Mouse (Mus musculus) lung, embryonic 16.5 days (tissue): ENCODE measurements around the gene Esf1. TPM values are rescaled to one million over a fixed set of nuclear protein-coding genes. Genes with fewer than 3 reads are reported as not detected.
"Not testable (repeated sequence)": the region's sequence is repeated elsewhere in the genome, so short reads cannot be mapped to it uniquely, and the experiment has no call there.

ENCODE experiments used
- ATAC-seq: fragments of 200-750 bp; cut with Nextera tagmentation; 2 replicates; pipeline ENCODE4 v1.8.0; 2017; ENCODE audit warnings: low read depth, mild to moderate bottlenecking, moderate library complexity
- H3K27ac ChIP-seq: fragments of 300-500 bp; sonication (generic); 2 replicates; pipeline ENCODE4 v1.5.1; 2014; ENCODE audit warnings: mild to moderate bottlenecking, control low read depth, low read length
- H3K27me3 ChIP-seq: fragments of 300-500 bp; sonication (generic); 2 replicates; pipeline ENCODE4 v1.6.1; 2014; ENCODE audit warnings: low read depth, low read length, mixed read lengths; ENCODE audit not compliant: control insufficient read depth, insufficient read depth
- H3K36me3 ChIP-seq: fragments of 300-500 bp; sonication (generic); 2 replicates; pipeline ENCODE4 v1.6.1; 2014; ENCODE audit warnings: low read length; ENCODE audit not compliant: control insufficient read depth, insufficient read depth
- H3K4me1 ChIP-seq: fragments of 300-500 bp; sonication (generic); replicated peaks from 2 replicates; pipeline ENCODE4 v1.6.1; 2014; ENCODE audit warnings: low read length, mixed read lengths; ENCODE audit not compliant: control insufficient read depth, insufficient read depth
- H3K4me2 ChIP-seq: fragments of 300-500 bp; sonication (generic); 2 replicates; pipeline ENCODE4 v1.6.1; 2014; ENCODE audit warnings: low read depth, low read length, control low read depth
- H3K4me3 ChIP-seq: fragments of 300-500 bp; sonication (generic); 2 replicates; pipeline ENCODE4 v1.5.1; 2014; ENCODE audit warnings: mild to moderate bottlenecking, low read length, control low read depth
- H3K9ac ChIP-seq: fragments of 300-500 bp; sonication (generic); 2 replicates; pipeline ENCODE4 v1.6.1; 2014; ENCODE audit warnings: low read length, control low read depth
- H3K9me3 ChIP-seq: fragments of 300-500 bp; sonication (generic); 2 replicates; pipeline ENCODE4 v1.6.1; 2016; ENCODE audit warnings: low read length; ENCODE audit not compliant: control insufficient read depth
- WGBS: fragments of 180-500 bp; shearing (Covaris S2); extraction: QIAGEN DNeasy Blood & Tissue Kit; methylation state at CpG from one replicate; pipeline ENCODE4 v1.1.7; 2014; 5-methylcytosine and 5-hydroxymethylcytosine counted together
- polyA plus RNA-seq: library from polyadenylated mRNA; unstranded; fragments of >200 nt; fragmentation: Nextera tagmentation; extraction: Ambion mirVana; gene quantifications from 2 replicates; pipeline ENCODE4 v1.2.1, GENCODE M21; 2015

The Esf1 gene
- polyA plus RNA-seq, 1 experiment from 2014 or later, result 24.1 TPM

DNA sequence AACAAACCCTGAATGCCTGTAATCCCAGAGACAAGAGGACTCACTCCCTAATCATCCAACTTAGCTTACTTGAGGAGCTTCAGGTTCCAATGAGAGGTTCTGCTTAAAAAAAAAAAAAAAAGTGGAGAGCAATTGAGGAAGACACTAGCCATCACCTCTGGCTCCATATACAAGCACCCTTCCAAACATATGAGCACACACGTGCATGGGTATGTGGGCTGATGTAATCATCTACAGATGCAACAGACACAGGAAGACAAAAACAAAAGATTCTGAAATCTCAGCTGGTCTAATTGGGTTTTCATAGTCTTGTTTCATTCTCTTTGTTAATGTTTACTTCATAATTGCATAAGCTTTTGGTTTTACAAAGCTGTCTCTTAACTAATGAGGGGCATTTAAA is 1.3 kb downstream of the Esf1 start:
- ATAC-seq, result no peak
- 62% methylated on average over 1 of the region's 1 CpGs for WGBS
- H3K4me2 ChIP-seq, result 0 out of 2 replicates have a peak overlapping the region, but pooled peaks have one; percentile 14

DNA sequence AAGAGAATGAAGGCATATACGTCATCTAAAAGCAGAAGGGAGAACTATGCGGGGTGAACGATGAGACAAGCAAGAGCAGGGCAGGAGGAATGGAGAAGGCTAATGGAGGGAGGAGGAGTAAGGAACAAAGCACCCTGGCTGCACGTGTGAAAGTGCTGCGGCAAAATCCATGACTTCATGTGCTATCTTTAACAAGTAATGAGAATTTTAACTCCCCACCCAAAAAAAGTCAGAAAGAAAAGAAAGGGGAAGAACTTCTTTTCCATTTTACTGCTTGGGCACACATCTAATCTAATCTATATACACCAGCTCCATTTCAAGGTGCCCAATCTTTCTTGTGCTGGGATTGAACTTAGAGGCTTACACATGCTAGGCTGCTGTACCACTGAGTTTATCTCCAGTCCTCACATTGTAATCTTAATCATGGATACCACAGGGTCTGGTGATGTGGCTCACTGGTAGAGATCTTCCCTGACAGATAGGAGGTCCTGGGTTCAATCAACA is 7.0 kb downstream of the Esf1 start:
- ATAC-seq, result no peak
- Histone ChIP-seq H3K4me3 (no peak overlapping the region), H3K27ac (no peak overlapping the region), H3K4me2 (no peak overlapping the region), H3K36me3 (peaks cover 15% of the 10 kb centered on the region), H3K27me3 (no peaks in the 10 kb centered on the region), H3K9me3 (no peaks in the 10 kb centered on the region), H3K9ac (no peak overlapping the region), H3K4me1 (no peaks in the 10 kb centered on the region)
- WGBS, result 94% methylated on average over 5 of the region's 5 CpGs

More for the DNA sequence above, 1.3 kb downstream of the Esf1 start:
- H3K27me3 ChIP-seq, result no peaks in the 10 kb centered on the region
- H3K4me1 ChIP-seq, result peaks cover 13% of the 10 kb centered on the region
- H3K36me3 ChIP-seq, result peaks cover 8% of the 10 kb centered on the region
- no peak overlapping the region for H3K27ac ChIP-seq
- no peak overlapping the region for H3K4me3 ChIP-seq
- no peak overlapping the region for H3K9ac ChIP-seq
- no peaks in the 10 kb centered on the region for H3K9me3 ChIP-seq

DNA sequence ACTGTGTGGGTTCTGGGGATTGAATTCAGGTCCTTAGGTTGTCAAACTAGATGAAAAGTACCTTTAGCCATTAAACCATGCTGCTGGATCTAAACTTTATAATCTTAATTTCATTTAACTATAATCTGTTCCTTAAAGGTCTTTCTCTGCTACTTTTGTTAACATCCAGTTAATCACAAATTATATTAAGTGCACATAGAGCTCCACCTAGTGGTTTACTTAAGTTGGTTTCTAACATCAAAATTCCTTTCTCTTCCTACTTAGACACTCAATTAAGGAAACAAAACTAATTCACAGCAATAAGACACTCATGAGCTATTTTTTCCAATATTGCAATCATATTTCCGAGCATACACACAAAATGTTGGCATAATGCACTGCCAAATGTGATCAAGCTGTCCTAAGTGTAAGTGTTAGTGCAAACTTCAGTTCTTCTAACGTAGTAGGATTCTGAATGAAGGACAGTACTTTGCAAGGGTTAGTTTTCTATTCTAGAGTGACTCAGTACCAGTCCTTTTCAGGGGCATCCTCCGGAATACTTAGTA is 11.1 kb downstream of the Esf1 start:
- WGBS, result 76% methylated on average over 3 of the region's 3 CpGs
- Histone ChIP-seq H3K9ac (no peak overlapping the region), H3K27me3 (no peaks in the 10 kb centered on the region), H3K4me1 (no peaks in the 10 kb centered on the region), H3K36me3 (peaks cover 19% of the 10 kb centered on the region), H3K4me3 (no peak overlapping the region), H3K4me2 (no peak overlapping the region), H3K9me3 (no peaks in the 10 kb centered on the region), H3K27ac (no peak overlapping the region)
- no peak for ATAC-seq

DNA sequence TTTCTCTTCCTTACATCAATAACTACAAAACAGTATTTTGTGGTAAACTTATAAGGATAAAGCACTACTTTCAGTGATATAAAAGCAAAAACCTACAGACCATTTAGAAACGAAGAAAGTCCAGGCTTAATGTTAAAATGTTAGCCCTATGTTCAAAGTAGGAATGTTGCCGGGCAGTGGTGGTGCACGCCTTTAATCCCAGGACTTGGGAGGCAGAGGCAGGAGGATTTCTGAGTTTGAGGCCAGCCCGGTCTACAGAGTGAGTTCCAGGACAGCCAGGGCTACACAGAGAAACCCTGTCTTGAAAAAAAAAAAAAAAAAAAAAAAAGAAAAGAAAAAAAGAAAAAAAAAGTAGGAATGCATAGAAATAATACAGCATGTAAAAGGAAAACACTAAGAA is 18.6 kb downstream of the Esf1 start, which contains the start of gene Gm17374:
Gene Gm17374, plus strand, starts transcription at position 301 of the 400 bp plus-strand sequence.
- not testable (repeated sequence) for H3K4me1 ChIP-seq, ATAC-seq, H3K27ac ChIP-seq, H3K9me3 ChIP-seq, H3K27me3 ChIP-seq, H3K4me2 ChIP-seq, H3K9ac ChIP-seq, H3K4me3 ChIP-seq
- peaks cover 13% of the 10 kb centered on the region for H3K36me3 ChIP-seq
- WGBS, result 89% methylated on average over 4 of the region's 4 CpGs

DNA sequence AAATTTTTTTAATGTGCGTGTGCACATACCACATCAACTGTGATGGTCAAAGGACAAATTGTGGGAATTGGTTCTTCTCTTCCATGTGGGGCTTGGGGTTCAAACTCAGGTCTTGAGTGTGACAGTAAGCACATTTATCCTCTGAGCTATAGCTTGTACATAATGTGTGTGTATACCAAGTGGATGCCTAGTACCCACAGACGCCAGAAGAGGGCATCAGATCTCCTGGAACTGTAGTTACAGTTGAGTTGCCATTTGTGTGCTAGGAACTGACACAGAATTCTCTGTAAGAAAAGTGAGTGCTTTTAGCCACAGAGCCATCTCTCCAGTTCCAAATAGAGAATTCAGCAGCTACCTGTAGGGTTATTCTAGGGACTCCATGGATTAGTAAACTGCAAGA is 44.8 kb downstream of the Esf1 start:
- no peak overlapping the region for H3K4me2 ChIP-seq

DNA sequence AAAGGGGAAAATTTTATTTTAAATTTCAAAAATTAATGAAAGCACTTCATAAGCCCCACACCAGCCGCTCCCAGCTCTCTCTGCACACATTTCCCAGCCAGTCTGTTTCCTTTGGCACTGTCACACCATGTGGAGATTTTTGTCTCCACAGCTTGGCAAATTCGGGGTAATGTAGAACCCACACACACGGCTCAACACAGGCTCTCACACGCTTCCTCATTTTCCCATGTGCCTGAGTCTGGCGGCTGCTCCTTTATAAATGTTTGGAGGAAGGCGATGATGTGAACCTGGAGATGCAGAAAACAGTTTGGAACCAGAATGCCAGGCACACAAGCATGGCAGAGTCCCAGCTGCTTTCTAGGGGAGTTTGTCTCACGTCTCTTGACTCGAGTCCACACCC is 56.5 kb downstream of the Esf1 start:
- Histone ChIP-seq H3K4me1 (no peaks in the 10 kb centered on the region), H3K9me3 (no peaks in the 10 kb centered on the region), H3K27me3 (no peaks in the 10 kb centered on the region), H3K4me3 (no peak overlapping the region), H3K36me3 (no peaks in the 10 kb centered on the region), H3K27ac (no peak overlapping the region), H3K9ac (no peak overlapping the region), H3K4me2 (no peak overlapping the region)
- WGBS, result 77% methylated on average over 8 of the region's 8 CpGs
- no peak for ATAC-seq

More for the DNA sequence above, 44.8 kb downstream of the Esf1 start:
- no peaks in the 10 kb centered on the region for H3K9me3 ChIP-seq
- WGBS, result 86% methylated on average over 2 of the region's 2 CpGs
- H3K4me1 ChIP-seq, result no peaks in the 10 kb centered on the region
- H3K4me3 ChIP-seq, result no peak overlapping the region
- no peaks in the 10 kb centered on the region for H3K27me3 ChIP-seq
- no peak for ATAC-seq
- H3K9ac ChIP-seq, result no peak overlapping the region
- peaks cover 38% of the 10 kb centered on the region for H3K36me3 ChIP-seq
- no peak overlapping the region for H3K27ac ChIP-seq

DNA sequence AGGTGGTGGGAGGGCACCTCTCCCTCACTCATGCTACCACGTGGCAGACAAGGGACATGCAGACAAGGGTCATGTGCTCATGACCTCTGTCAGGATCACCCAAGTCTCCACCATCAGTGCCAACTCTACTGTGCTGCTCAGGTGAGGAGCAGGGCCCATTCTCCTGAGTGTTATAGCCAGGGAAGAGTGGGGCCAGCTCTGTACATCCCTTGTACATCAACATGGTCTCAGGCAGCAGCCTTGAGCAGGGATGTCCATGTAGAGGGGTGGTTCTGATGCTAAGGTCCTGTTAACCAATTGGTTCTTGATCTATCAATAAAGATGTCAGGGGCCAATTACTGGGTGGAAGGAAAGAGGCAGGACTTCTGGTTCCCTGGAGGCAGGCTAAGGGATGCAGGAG is 61.4 kb downstream of the Esf1 start:
- no peak overlapping the region for H3K27ac ChIP-seq
- ATAC-seq, result no peak
- H3K9ac ChIP-seq, result no peak overlapping the region
- no peaks in the 10 kb centered on the region for H3K9me3 ChIP-seq
- H3K4me3 ChIP-seq, result no peak overlapping the region
- H3K4me1 ChIP-seq, result no peaks in the 10 kb centered on the region
- H3K4me2 ChIP-seq, result no peak overlapping the region
- no peaks in the 10 kb centered on the region for H3K27me3 ChIP-seq
- WGBS, result 24% methylated on average over 1 of the region's 1 CpGs
- no peaks in the 10 kb centered on the region for H3K36me3 ChIP-seq

DNA sequence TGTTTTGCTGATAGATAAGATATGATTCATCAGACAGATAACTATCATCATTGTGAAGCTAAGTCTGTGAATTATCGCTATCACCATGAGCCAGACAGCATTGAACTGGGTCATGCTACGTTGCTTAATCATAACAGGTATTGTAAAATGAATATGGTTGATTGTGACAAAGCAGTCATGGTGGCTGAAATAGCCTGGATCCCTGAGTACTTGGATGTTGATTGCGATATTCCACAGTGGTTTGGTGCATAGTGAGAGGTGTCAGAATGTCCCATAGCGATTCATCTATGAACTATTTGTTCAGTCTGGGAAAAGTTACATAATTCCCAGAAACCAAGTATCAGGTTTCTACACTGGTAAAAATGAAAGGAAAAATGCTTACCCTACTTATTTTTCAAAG is 62.7 kb downstream of the Esf1 start:
- H3K4me1 ChIP-seq, result no peaks in the 10 kb centered on the region
- no peak overlapping the region for H3K4me3 ChIP-seq
- 0 out of 2 replicates have a peak, but pooled peaks have one; percentile 28 for ATAC-seq
- no peak overlapping the region for H3K4me2 ChIP-seq
- H3K9ac ChIP-seq, result no peak overlapping the region
- WGBS, result 77% methylated on average over 4 of the region's 4 CpGs
- H3K9me3 ChIP-seq, result no peaks in the 10 kb centered on the region
- H3K27ac ChIP-seq, result no peak overlapping the region
- H3K36me3 ChIP-seq, result no peaks in the 10 kb centered on the region
- no peaks in the 10 kb centered on the region for H3K27me3 ChIP-seq

DNA sequence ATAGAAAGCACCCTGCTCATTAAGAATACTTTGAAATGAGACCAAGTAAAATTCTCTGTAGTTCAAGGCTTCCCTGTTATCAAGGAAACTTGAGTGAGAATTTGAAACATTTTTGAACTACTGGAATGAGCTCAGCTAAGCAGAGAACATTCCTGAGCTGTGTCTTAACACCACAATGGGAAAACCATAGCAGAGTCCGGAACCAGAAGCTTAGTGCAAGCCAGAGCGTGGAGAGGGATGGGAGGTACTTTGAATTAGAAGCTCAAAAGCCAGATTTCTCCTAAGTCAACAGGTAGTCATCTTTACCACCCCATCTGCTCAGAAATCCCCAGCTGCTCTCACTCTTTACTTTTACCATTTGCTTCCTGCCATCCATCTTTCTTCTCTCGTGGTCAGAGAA is 65.4 kb downstream of the Esf1 start:
- no peak overlapping the region for H3K9ac ChIP-seq
- no peak for ATAC-seq
- 43% methylated on average over 3 of the region's 3 CpGs for WGBS
- H3K27ac ChIP-seq, result no peak overlapping the region
- no peaks in the 10 kb centered on the region for H3K36me3 ChIP-seq
- no peaks in the 10 kb centered on the region for H3K9me3 ChIP-seq
- H3K4me1 ChIP-seq, result no peaks in the 10 kb centered on the region
- H3K4me3 ChIP-seq, result no peak overlapping the region
- H3K27me3 ChIP-seq, result no peaks in the 10 kb centered on the region
- no peak overlapping the region for H3K4me2 ChIP-seq
